Mouse (Mus musculus) limb, embryonic 13.5 days (tissue): Measurements from ENCODE around the gene Pax4. TPM values are rescaled to one million over a fixed set of nuclear protein-coding genes. Genes with fewer than 3 reads are reported as not detected.

Experiments
- ATAC-seq: fragments of 200-750 bp; cut with Nextera tagmentation; 2 replicates; pipeline ENCODE4 v1.8.0; 2017; ENCODE audit warnings: low read depth, moderate number of reproducible peaks, moderate TSS enrichment; ENCODE audit not compliant: low FRiP score
- H3K27ac ChIP-seq: fragments of 300-500 bp; sonication (generic); 2 replicates; pipeline ENCODE4 v1.5.1; 2015; ENCODE audit warnings: inconsistent platforms, mild to moderate bottlenecking, moderate library complexity
- H3K27me3 ChIP-seq: fragments of 300-500 bp; sonication (generic); 2 replicates; pipeline ENCODE4 v1.6.1; 2015; ENCODE audit warnings: mild to moderate bottlenecking, inconsistent platforms
- H3K36me3 ChIP-seq: fragments of 300-500 bp; sonication (generic); 2 replicates; pipeline ENCODE4 v1.6.1; 2015; ENCODE audit warnings: inconsistent platforms, mild to moderate bottlenecking, moderate library complexity
- H3K4me1 ChIP-seq: fragments of 300-500 bp; sonication (generic); 2 replicates; pipeline ENCODE4 v1.6.1; 2015; ENCODE audit warnings: inconsistent platforms
- H3K4me2 ChIP-seq: fragments of 300-500 bp; sonication (generic); replicated peaks from 2 replicates; pipeline ENCODE4 v1.6.1; 2015; ENCODE audit warnings: inconsistent platforms, mild to moderate bottlenecking, moderate library complexity
- H3K4me3 ChIP-seq: fragments of 300-500 bp; sonication (generic); 2 replicates; pipeline ENCODE4 v1.5.1; 2015; ENCODE audit warnings: moderate library complexity, mild to moderate bottlenecking, inconsistent platforms
- H3K9ac ChIP-seq: fragments of 300-500 bp; sonication (generic); 2 replicates; pipeline ENCODE4 v1.6.1; 2015; ENCODE audit warnings: mild to moderate bottlenecking, inconsistent platforms
- H3K9me3 ChIP-seq: fragments of 300-500 bp; sonication (generic); 2 replicates; pipeline ENCODE4 v1.6.1; 2016; ENCODE audit warnings: inconsistent platforms
- WGBS: fragments of 180-500 bp; shearing (Covaris S2); methylation state at CpG from one replicate; pipeline ENCODE4 v1.1.7; 2015; 5-methylcytosine and 5-hydroxymethylcytosine counted together
- polyA plus RNA-seq: library from polyadenylated mRNA; unstranded; fragments of >200 nt; fragmentation: Nextera tagmentation; extraction: Ambion mirVana; gene quantifications from 2 replicates; pipeline ENCODE4 v1.2.1, GENCODE M21; 2015

The Pax4 gene
- polyA plus RNA-seq, 1 experiment from 2014 or later: not detected

- Histone ChIP-seq H3K27me3 (no peaks in the 10 kb centered on the region), H3K36me3 (peaks cover 13% of the 10 kb centered on the region), H3K9me3 (no peaks in the 10 kb centered on the region), H3K4me2 (no peak overlapping the region), H3K27ac (no peak overlapping the region), H3K9ac (no peak overlapping the region), H3K4me1 (peaks cover 2% of the 10 kb centered on the region; the same call in 1 of the 2 replicates), H3K4me3 (no peak overlapping the region)
- no peak for ATAC-seq
- 75% methylated on average over 10 of the region's 10 CpGs for WGBS
These were observed 18.2 kb downstream of the Pax4 start for GRCm38 (mm10) chr6:28430795-28431537.

- Histone ChIP-seq H3K9ac (no peak overlapping the region), H3K4me2 (no peak overlapping the region), H3K9me3 (no peaks in the 10 kb centered on the region), H3K36me3 (peaks cover 24% of the 10 kb centered on the region), H3K27me3 (no peaks in the 10 kb centered on the region), H3K4me3 (no peak overlapping the region), H3K4me1 (peaks cover 9% of the 10 kb centered on the region), H3K27ac (no peak overlapping the region)
- ATAC-seq: no peak
- WGBS: 85% methylated on average over 11 of the region's 11 CpGs
These were observed 19.3 kb downstream of the Pax4 start for GRCm38 (mm10) chr6:28429870-28430269.

- H3K27me3 ChIP-seq: no peaks in the 10 kb centered on the region
- no peak within 1 kb of the TSS for H3K9ac ChIP-seq
- no peaks in the 10 kb centered on the region for H3K9me3 ChIP-seq
- WGBS: 83% methylated on average over 3 of the region's 3 CpGs
- H3K36me3 ChIP-seq: peaks cover 27% of the 10 kb centered on the region
- H3K4me3 ChIP-seq: no peak within 1 kb of the TSS
- ATAC-seq: no peak
- H3K4me1 ChIP-seq: peaks cover 17% of the 10 kb centered on the region
- H3K4me2 ChIP-seq: no peak within 1 kb of the TSS
- H3K27ac ChIP-seq: no peak within 1 kb of the TSS
These were observed 20.9 kb downstream of the Pax4 start, which contains the start of gene Gcc1 for GRCm38 (mm10) chr6:28428290-28428689. Gene Gcc1 (minus strand): TSS chr6:28428390.

GRCm38 (mm10) chr6:28427096-28427839 is 21.9 kb downstream of the Pax4 start, which contains the start of gene Fscn3:
Gene Fscn3 (plus strand): TSS chr6:28427789.
- H3K9ac ChIP-seq: no peak within 1 kb of the TSS
- H3K4me2 ChIP-seq: no peak within 1 kb of the TSS
- peaks cover 18% of the 10 kb centered on the region for H3K4me1 ChIP-seq
- no peaks in the 10 kb centered on the region for H3K27me3 ChIP-seq
- H3K9me3 ChIP-seq: no peaks in the 10 kb centered on the region
- H3K4me3 ChIP-seq: no peak within 1 kb of the TSS
- H3K36me3 ChIP-seq: peaks cover 27% of the 10 kb centered on the region
- 77% methylated on average over 3 of the region's 3 CpGs for WGBS
- H3K27ac ChIP-seq: no peak within 1 kb of the TSS
- no peak for ATAC-seq

DNA sequence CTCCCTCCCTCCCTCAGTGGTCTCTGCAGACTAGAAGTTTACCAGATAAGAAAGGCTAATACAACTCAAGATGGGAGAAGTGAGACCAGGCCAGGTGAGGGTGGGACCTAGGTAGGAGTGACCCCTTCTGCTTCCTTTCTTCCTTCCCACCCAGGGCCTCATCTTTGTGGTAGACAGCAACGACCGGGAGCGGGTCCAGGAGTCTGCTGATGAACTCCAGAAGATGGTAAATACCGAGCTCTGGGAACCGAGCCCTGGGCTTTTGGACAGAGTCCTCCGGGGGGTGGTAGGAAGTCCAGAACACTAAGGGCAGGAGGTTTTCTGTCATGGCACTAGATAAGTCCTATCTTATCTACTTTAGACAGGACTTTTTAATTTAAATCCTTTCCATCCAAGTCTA is 24.1 kb downstream of the Pax4 start:
- Histone ChIP-seq H3K4me3 (peak overlapping the region; percentile 94; the same call in 1 of the 2 replicates), H3K4me1 (peaks cover 34% of the 10 kb centered on the region), H3K36me3 (peaks cover 27% of the 10 kb centered on the region), H3K9ac (no peak overlapping the region), H3K27me3 (no peaks in the 10 kb centered on the region), H3K27ac (no peak overlapping the region), H3K9me3 (no peaks in the 10 kb centered on the region), H3K4me2 (peak overlapping the region; percentile 71)
- WGBS: 92% methylated on average over 6 of the region's 6 CpGs
- no peak for ATAC-seq

GRCm38 (mm10) chr6:28423767-28424695 is 25.1 kb downstream of the Pax4 start:
- peak; percentile 48 for ATAC-seq
- WGBS: 15% methylated on average over 30 of the region's 46 CpGs
- Histone ChIP-seq H3K4me2 (peak overlapping the region; percentile 71), H3K4me3 (peak overlapping the region; percentile 94), H3K4me1 (peaks cover 40% of the 10 kb centered on the region), H3K27me3 (no peaks in the 10 kb centered on the region), H3K9ac (peak overlapping the region; percentile 95), H3K9me3 (no peaks in the 10 kb centered on the region), H3K36me3 (peaks cover 28% of the 10 kb centered on the region), H3K27ac (peak overlapping the region; percentile 84)

- peak within 1 kb of the TSS; percentile 98 for H3K4me2 ChIP-seq
- H3K36me3 ChIP-seq: peaks cover 36% of the 10 kb centered on the region
- 2% methylated on average over 18 of the region's 42 CpGs for WGBS
- H3K4me3 ChIP-seq: peak within 1 kb of the TSS; percentile 94
- peaks cover 40% of the 10 kb centered on the region for H3K4me1 ChIP-seq
- H3K9ac ChIP-seq: peak within 1 kb of the TSS; percentile 95
- H3K27me3 ChIP-seq: no peaks in the 10 kb centered on the region
- no peaks in the 10 kb centered on the region for H3K9me3 ChIP-seq
- peak; percentile 70 for ATAC-seq
- peak within 1 kb of the TSS; percentile 84 for H3K27ac ChIP-seq
These were observed 25.8 kb downstream of the Pax4 start, which contains the start of gene Arf5 for GRCm38 (mm10) chr6:28423313-28423712. Gene Arf5 (plus strand): TSS chr6:28423560.

DNA sequence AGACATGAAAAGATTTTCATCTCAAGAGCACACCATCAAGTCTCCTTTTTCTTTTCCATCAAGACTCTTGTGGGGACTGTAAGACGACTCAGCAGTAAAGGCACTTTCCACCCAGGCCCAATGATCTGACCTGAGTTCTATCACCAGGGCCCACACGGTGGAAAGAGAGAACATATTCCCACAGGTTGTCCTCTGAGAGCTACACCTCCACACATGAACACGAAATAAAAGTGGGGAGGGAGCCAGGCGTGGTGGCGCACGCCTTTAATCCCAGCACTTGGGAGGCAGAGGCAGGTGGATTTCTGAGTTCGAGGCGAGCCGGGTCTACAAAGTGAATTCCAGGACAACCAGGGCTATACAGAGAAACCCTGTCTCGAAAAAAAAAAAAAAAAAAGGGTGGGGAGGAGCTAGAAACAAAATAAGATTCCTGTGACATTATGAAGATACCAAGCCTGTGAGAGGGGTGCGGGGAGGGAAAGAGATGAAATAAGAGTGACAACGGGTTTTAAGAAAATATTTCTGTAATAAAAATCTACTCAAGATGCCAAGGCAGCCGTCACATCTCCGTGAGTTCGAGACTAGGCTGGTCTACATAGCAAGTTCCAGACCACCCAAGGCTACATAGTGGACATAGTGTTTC is 26.4 kb downstream of the Pax4 start:
- H3K4me2 ChIP-seq: peak overlapping the region; percentile 71
- WGBS: 71% methylated on average over 15 of the region's 15 CpGs
- H3K36me3 ChIP-seq: peaks cover 41% of the 10 kb centered on the region
- 0 out of 2 replicates have a peak, but pooled peaks have one; percentile 0 for ATAC-seq
- H3K4me1 ChIP-seq: peaks cover 40% of the 10 kb centered on the region
- peak overlapping the region; percentile 94 for H3K4me3 ChIP-seq
- H3K27ac ChIP-seq: no peak overlapping the region; the same call in 1 of the 2 replicates
- H3K27me3 ChIP-seq: no peaks in the 10 kb centered on the region
- no peak overlapping the region for H3K9ac ChIP-seq
- no peaks in the 10 kb centered on the region for H3K9me3 ChIP-seq

- Histone ChIP-seq H3K9ac (peak overlapping the region; percentile 79), H3K4me1 (peaks cover 40% of the 10 kb centered on the region), H3K4me3 (peak overlapping the region; percentile 73), H3K27ac (0 out of 2 replicates have a peak overlapping the region, but pooled peaks have one; percentile 29), H3K36me3 (peaks cover 46% of the 10 kb centered on the region), H3K4me2 (peak overlapping the region; percentile 98), H3K27me3 (no peaks in the 10 kb centered on the region), H3K9me3 (no peaks in the 10 kb centered on the region)
- under 1% methylated on average over 27 of the region's 27 CpGs for WGBS
- peak; percentile 90 for ATAC-seq
These were observed 27.6 kb downstream of the Pax4 start for GRCm38 (mm10) chr6:28421469-28422000.

- Histone ChIP-seq H3K4me3 (peak overlapping the region; percentile 73), H3K9me3 (no peaks in the 10 kb centered on the region), H3K9ac (peak overlapping the region; percentile 79), H3K27me3 (no peaks in the 10 kb centered on the region), H3K27ac (no peak overlapping the region), H3K4me2 (peak overlapping the region; percentile 98), H3K4me1 (peaks cover 37% of the 10 kb centered on the region), H3K36me3 (peaks cover 46% of the 10 kb centered on the region)
- 20% methylated on average over 13 of the region's 13 CpGs for WGBS
- ATAC-seq: no peak
These were observed 28.3 kb downstream of the Pax4 start for GRCm38 (mm10) chr6:28420865-28421264.

DNA sequence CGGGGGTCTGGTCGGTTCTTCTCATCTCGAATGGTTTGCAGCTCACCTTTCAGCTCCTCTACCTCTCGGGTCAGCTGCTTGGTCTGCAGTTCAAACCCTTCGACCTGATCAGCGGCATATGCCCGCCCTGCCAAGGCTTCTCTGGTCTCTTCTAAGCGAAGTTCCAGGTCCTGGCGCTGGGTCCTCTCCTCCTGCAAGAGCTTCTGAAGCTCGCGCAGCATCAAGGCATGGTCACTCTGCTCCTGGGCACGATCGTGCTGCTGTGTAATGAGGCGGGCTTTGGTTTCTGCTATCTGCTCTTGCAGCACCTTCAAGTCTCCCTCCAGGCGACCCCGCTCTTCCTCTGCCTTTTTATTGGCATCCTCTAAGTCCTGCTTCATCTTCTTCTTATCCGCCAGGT is 28.8 kb downstream of the Pax4 start:
- 81% methylated on average over 17 of the region's 17 CpGs for WGBS
- H3K9me3 ChIP-seq: no peaks in the 10 kb centered on the region
- no peak for ATAC-seq
- H3K4me1 ChIP-seq: peaks cover 34% of the 10 kb centered on the region
- H3K36me3 ChIP-seq: peaks cover 46% of the 10 kb centered on the region
- H3K9ac ChIP-seq: peak overlapping the region; percentile 79
- peak overlapping the region; percentile 73 for H3K4me3 ChIP-seq
- no peaks in the 10 kb centered on the region for H3K27me3 ChIP-seq
- H3K27ac ChIP-seq: no peak overlapping the region
- H3K4me2 ChIP-seq: peak overlapping the region; percentile 98
